Comparison of ENCODE assay signal across 10 mouse cellular contexts in genomic region chr6:135048956-135049355, GRCm38 (mm10). TPM values are rescaled to one million over a fixed set of nuclear protein-coding genes. Genes with fewer than 3 reads are reported as not detected.
DNase-seq lines count a peak whose midpoint lies in the region; ATAC-seq lines count a peak whose summit lies in the region.
"Had no signal": no experiment of that assay in that cellular context is flagged by ENCODE, and none has a peak within 500 bp of the region (broad histone marks: within the 10 kb centered on the region; RNA-seq: fewer than 3 reads in every experiment).

No protein-coding gene starts in this region.

- peak; percentile 28 for DNase-seq in layer of hippocampus, adult 11-12 months (ENCODE audit: low spot score)
- no peak for DNase-seq in layer of hippocampus, adult 9-10 months (ENCODE audit: low spot score)
- DNase-seq in fibroblast of lung, adult 2 months (ENCODE audit: low read depth) = peak; percentile 73
- DNase-seq in kidney, postnatal 4 days = peak; percentile 41 to 67
- peak; percentile 64 to 81 for DNase-seq in lung, postnatal 4 days
- no peak for DNase-seq in gastrocnemius, adult 18-20 months (ENCODE audit: low spot score)

- no peak for ATAC-seq in CD4-positive, CD25-positive, alpha-beta regulatory T cell, adult 4 months
- ATAC-seq in granulocyte monocyte progenitor cell, adult 5-6 weeks (replicated peaks; ENCODE audit: poor library complexity, severe bottlenecking) = no peak
- ATAC-seq: inflammation-experienced regulatory T-cells, adult 6 months had no signal

RNA-seq across cellular contexts. Expression of gene Gprc5a, which starts 16.5 kb away (rescaled TPM):
- under 1 TPM; 0.55 to 0.67 TPM for polyA plus RNA-seq in CD4-positive, CD25-positive, alpha-beta regulatory T cell, adult 4 months (2017; shearing (Covaris generic))
- total RNA-seq in granulocyte monocyte progenitor cell, adult 5-6 weeks (2014; fragmentation: Nextera tagmentation) = not detected in 2 replicates
- not detected in 2 replicates for total RNA-seq in granulocyte monocyte progenitor cell, adult 5-6 weeks (2017)
- total RNA-seq in gastrocnemius, adult 18-20 months (2021) = 1 to 10 TPM in 1 of 2 experiments, under 1 TPM in 1; 0.96 to 1.6 TPM
- polyA plus RNA-seq: erythroblast, embryonic 14.5 days had no signal

RNA-seq across cellular contexts. Expression of gene Ddx47, which starts 37.5 kb away (rescaled TPM):
- polyA plus RNA-seq in CD4-positive, CD25-positive, alpha-beta regulatory T cell, adult 4 months (2017; shearing (Covaris generic)) = 100 to 1,000 TPM; 167 to 189 TPM
- 60.2 and 87.6 TPM in 2 replicates for total RNA-seq in granulocyte monocyte progenitor cell, adult 5-6 weeks (2014; fragmentation: Nextera tagmentation)
- total RNA-seq in granulocyte monocyte progenitor cell, adult 5-6 weeks (2017) = 72.0 and 96.9 TPM in 2 replicates
- total RNA-seq in gastrocnemius, adult 18-20 months (2021) = 10 to 100 TPM; 24.3 to 24.9 TPM

Comparison
In these comparisons a context has a peak if more than half of its experiments do, and no peak if none do; other contexts are left out.
1. DNase-seq: peak in layer of hippocampus, adult 11-12 months (single experiment), fibroblast of lung, adult 2 months (single experiment), kidney, postnatal 4 days (2 of 2) and lung, postnatal 4 days (2 of 2); none in layer of hippocampus, adult 9-10 months (single experiment) and gastrocnemius, adult 18-20 months (single experiment).